Mouse (Mus musculus) gastrocnemius, postnatal 14 days (tissue): ENCODE measurements around the gene Sox18. TPM values are rescaled to one million over a fixed set of nuclear protein-coding genes. Genes with fewer than 3 reads are reported as not detected.
A peak's percentile ranks its signal among the peaks of the same experiment; 100 is the strongest.

Experiments used
- DNase-seq: peaks from one replicate; pipeline ENCODE4 v3.0.0; 2021; ENCODE audit warnings: mixed read lengths
- intact Hi-C: fragments of 180-260 bp; cut with DNase I; formaldehyde crosslinking; loops from one replicate; pipeline ENCODE4 v1.15.1; 2025; ENCODE audit warnings: low total_unique reads
- total RNA-seq, 2 experiments: library from RNA; stranded (reverse); gene quantifications; 2 replicates each; pipeline ENCODE4 v1.2.3; 2021

The Sox18 gene
- total RNA-seq, 2 experiments from 2014 or later = 27.3 to 28.0 TPM

DNA sequence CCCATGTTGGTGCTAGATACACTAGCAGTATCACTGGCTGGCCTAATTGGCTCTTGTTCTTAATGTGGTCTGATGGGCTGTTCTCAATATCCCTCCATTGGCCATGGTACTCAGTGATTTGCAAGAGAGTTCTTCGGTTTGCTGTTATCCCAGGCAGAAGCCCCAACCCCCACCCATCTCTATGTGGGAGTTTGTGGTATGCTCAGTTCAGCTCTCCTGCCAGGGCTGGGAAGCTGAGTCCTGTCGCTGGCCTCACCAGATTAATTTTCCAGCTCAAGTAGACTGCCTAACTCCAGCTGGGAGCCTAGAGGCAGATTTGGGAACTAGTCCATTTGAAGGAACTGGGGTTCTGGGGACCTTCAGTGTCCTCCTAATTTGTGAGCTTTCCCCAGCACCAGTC lies 14.0 kb downstream of the Sox18 start:
- intact Hi-C loops = no loop called here

DNA sequence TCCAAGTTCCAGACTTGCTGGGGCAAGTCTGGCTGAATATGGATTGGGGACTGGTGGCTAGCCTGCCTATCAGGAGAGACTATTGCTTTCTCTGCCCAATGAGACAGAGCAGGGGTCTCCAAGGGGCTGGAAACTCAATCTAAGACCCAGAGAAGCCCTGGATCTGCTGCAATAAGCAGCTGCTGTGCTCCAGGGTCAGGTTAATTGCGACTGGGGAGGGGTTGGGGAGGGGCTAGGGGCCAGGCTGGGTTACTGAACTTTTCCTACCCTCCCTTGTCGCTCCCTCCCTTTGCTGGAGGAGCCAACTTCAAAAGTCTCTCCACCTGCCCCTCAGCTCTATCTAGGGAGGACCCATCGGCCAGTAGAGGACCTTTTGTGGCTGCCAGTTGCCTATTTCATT lies 14.7 kb downstream of the Sox18 start, which contains the start of gene Gm29797:
Gm29797 (plus strand) TSS at position 301 of the 400 bp plus-strand sequence.
- no peak for DNase-seq
- intact Hi-C loops = no loop called here

More for the DNA sequence above, 14.0 kb downstream of the Sox18 start:
- no peak for DNase-seq

GRCm38 (mm10) chr2:181653523-181653922 lies 17.9 kb downstream of the Sox18 start:
- intact Hi-C loops = no loop called here
- DNase-seq = no peak

- DNase-seq = no peak
- intact Hi-C loops = no loop called here
Measured at GRCm38 (mm10) chr2:181653065-181653464, 18.4 kb downstream of the Sox18 start.

GRCm38 (mm10) chr2:181648926-181649325 lies 22.5 kb downstream of the Sox18 start:
- intact Hi-C loops = no loop called here
- no peak for DNase-seq

- intact Hi-C loops = no loop called here
Measured at GRCm38 (mm10) chr2:181646626-181647472, 24.6 kb downstream of the Sox18 start.

GRCm38 (mm10) chr2:181645666-181646065 lies 25.8 kb downstream of the Sox18 start:
- intact Hi-C loops = no loop called here
- DNase-seq = no peak

More at GRCm38 (mm10) chr2:181646626-181647472, 24.6 kb downstream of the Sox18 start:
- DNase-seq = no peak

DNA sequence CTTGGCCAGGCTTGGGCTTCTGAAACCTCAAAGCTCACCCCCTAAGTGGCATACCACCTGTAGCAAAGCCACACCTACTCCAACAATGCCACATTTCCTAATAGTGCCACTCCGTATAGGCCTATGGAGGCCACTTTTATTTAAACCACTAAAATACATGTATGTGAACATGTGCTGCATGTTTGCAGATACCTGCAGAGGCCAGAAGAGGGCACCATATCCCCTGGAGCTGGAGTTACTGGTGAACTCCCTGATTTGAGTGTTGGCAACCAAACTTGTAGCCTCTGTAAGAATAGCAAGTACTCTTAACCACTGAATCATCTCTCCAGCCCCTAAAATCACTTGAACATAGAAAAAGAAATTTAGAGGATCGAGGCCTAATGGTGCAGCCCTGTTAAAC lies 27.1 kb downstream of the Sox18 start:
- intact Hi-C loops = no loop called here
- peak; percentile 45 for DNase-seq

DNA sequence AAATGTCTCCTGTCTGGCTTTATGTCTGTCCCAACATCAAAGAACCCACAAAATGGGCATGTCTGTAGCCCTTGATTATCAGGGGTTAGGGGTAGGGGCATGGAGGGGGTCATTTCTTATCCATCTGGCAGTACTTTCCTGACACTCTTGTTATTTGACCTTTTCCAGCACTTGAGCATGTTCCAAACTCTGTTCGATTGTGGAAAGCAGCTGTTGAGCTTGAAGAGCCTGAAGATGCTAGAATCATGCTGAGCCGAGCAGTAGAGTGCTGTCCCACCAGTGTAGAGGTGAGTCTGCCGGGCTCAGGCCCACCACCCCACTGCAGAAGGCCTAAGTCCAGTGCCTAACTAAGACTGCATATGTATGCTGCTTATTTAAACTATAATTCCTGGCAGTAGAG lies 35.6 kb downstream of the Sox18 start:
- no peak for DNase-seq
- intact Hi-C loops = loop anchor here (2.0 kb wide), 1 partner anchor 15 kb away; no protein-coding TSS in a partner anchor

DNA sequence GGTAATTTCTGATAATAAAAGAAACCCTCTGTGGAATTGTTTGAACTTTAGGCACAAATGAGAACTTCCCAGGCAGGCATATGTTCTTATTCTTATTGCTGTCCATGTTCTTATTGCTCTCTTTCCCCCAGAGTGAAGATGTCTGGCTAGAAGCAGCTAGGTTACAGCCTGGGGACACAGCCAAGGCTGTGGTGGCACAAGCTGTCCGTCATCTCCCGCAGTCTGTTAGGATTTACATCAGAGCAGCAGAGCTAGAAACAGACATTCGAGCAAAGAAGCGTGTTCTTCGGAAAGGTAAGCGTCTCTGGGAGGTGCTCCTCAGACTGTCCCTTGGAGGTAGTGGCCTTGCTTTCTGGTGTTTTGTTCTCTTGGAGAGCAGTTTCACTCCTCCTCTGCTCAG lies 38.8 kb downstream of the Sox18 start:
- no peak for DNase-seq
- intact Hi-C loops = no loop called here

GRCm38 (mm10) chr2:181628471-181628870 lies 43.0 kb downstream of the Sox18 start:
- intact Hi-C loops = no loop called here
- no peak for DNase-seq

GRCm38 (mm10) chr2:181623401-181623800 lies 48.0 kb downstream of the Sox18 start:
- DNase-seq = no peak
- intact Hi-C loops = no loop called here

Other genes with a start within 250 kb of the Sox18 start
- 1 to 10 TPM; 5.3 to 5.7 TPM for gene Zbtb46, start 212.2 kb downstream of the Sox18 start, total RNA-seq
- gene Abhd16b, start 178.4 kb downstream of the Sox18 start, total RNA-seq = not detected
- 10 to 100 TPM; 58.7 to 59.4 TPM for gene Tpd52l2, start 174.5 kb downstream of the Sox18 start, total RNA-seq
- gene Dnajc5, start 151.2 kb downstream of the Sox18 start, total RNA-seq = 10 to 100 TPM; 47.8 to 51.8 TPM
- gene Uckl1, start 86.7 kb downstream of the Sox18 start, total RNA-seq = 10 to 100 TPM; 28.8 to 29.7 TPM
- gene Prpf6, start 79.8 kb downstream of the Sox18 start, total RNA-seq = 10 to 100 TPM; 28.0 to 30.1 TPM
- gene Zfp512b, start 78.8 kb downstream of the Sox18 start, total RNA-seq = 10 to 100 TPM; 20.5 to 20.9 TPM
- under 1 TPM; 0.78 to 0.84 TPM for gene Samd10, start 72.4 kb downstream of the Sox18 start, total RNA-seq
- gene Gm29797, start 14.6 kb downstream of the Sox18 start, total RNA-seq = not detected
- 1 to 10 TPM; 4.2 to 6.0 TPM for gene Tcea2, start 8.7 kb upstream of the Sox18 start, total RNA-seq
- 1 to 10 TPM; 5.1 to 6.5 TPM for gene Rgs19, start 22.3 kb upstream of the Sox18 start, total RNA-seq
- gene Lkaaear1, start 26.8 kb upstream of the Sox18 start, total RNA-seq = not detected
- not detected for gene Oprl1, start 43.4 kb upstream of the Sox18 start, total RNA-seq
- gene Myt1, start 91.7 kb upstream of the Sox18 start, total RNA-seq = not detected
- 10 to 100 TPM; 18.3 to 30.7 TPM for gene Pcmtd2, start 166.2 kb upstream of the Sox18 start, total RNA-seq
- 10 to 100 TPM in 1 of 2 experiments, 1 to 10 TPM in 1; 9.2 to 10.1 TPM for gene Polr3k, start 192.7 kb upstream of the Sox18 start, total RNA-seq